In the genomic region with DNA sequence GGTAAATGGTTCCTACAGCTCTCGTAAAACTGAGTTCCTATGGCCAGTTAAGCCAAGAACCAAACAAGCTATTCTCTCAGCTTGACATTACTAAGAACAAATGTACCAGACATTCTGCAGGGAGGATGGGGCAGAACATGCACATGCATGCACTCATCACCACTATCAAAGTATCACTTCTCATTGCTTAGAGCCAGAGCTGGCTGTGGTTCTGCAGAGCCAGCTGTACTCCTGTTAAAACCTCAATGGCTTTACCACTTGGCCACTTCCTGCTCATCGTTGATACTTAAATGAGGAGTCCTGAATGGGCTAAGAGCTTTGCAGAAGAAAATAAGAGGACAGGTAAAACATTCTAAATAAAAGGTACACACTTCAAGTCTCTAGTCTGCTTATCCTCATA, we compare ENCODE assay signal across 17 mouse cellular contexts. TPM values are rescaled to one million over a fixed set of nuclear protein-coding genes. Genes with fewer than 3 reads are reported as not detected.
DNase-seq lines count a peak whose midpoint lies in the region; TF ChIP-seq lines count a peak whose summit lies in the region.
"Had no signal": no experiment of that assay in that cellular context is flagged by ENCODE, and none has a peak within 500 bp of the region (broad histone marks: within the 10 kb centered on the region; RNA-seq: fewer than 3 reads in every experiment).

No protein-coding gene starts in this region.

- in situ Hi-C loops in CH12.LX (cut with MboI; ENCODE audit: low pct_ligation_motif_present, low pct_unique_long_range_greater_than_20kb, low sequenced_read_pairs), result no loop called here

- H3K27me3 ChIP-seq in CH12.LX (replicated peaks), result no peaks in the 10 kb centered on the region
- H3K27me3 ChIP-seq in megakaryocyte, embryonic 14.5 days (replicated peaks), result no peaks in the 10 kb centered on the region
- H3K27me3 ChIP-seq: liver, embryonic 13.5 days; stomach, embryonic 15.5 days had no signal

- H3K4me1 ChIP-seq in CH12.LX (ENCODE audit: control insufficient read depth in 1 of 2, insufficient read depth in 2 of 2), result peaks cover 12 to 65% of the 10 kb centered on the region in 2 experiments
- peaks cover 40% of the 10 kb centered on the region for H3K4me1 ChIP-seq in megakaryocyte, embryonic 14.5 days
- H3K4me1 ChIP-seq: stomach, embryonic 15.5 days had no signal

- H3K79me2 ChIP-seq in CH12.LX (replicated peaks; ENCODE audit: control insufficient read depth, extremely low read depth, insufficient read depth, poor library complexity, severe bottlenecking), result peaks cover 29% of the 10 kb centered on the region

- 0 out of 2 replicates have a peak overlapping the region, but pooled peaks have one; percentile 13 for H3K27ac ChIP-seq in CH12.LX (ENCODE audit: insufficient read depth, low read depth)
- H3K27ac ChIP-seq: heart, adult 2 months; hindbrain, embryonic 14.5 days; liver, embryonic 13.5 days; stomach, embryonic 15.5 days had no signal

- H3K9ac ChIP-seq in CH12.LX (ENCODE audit: insufficient read depth, low read depth), result no peak overlapping the region
- H3K9ac ChIP-seq: hindbrain, embryonic 14.5 days; liver, embryonic 13.5 days; stomach, embryonic 15.5 days had no signal

- no peak overlapping the region for H3K4me3 ChIP-seq in CH12.LX (replicated peaks in 1 of 3; ENCODE audit: low read depth in 2 of 3, low read length in 2 of 3, poor library complexity in 1 of 3)
- H3K4me3 ChIP-seq in megakaryocyte, embryonic 14.5 days (replicated peaks), result peak overlapping the region; percentile 35
- H3K4me3 ChIP-seq: heart, adult 2 months; liver, embryonic 13.5 days; stomach, embryonic 15.5 days had no signal

- H3K9me3 ChIP-seq in CH12.LX (replicated peaks; ENCODE audit: low read length), result no peaks in the 10 kb centered on the region
- no peaks in the 10 kb centered on the region for H3K9me3 ChIP-seq in megakaryocyte, embryonic 14.5 days
- H3K9me3 ChIP-seq: liver, embryonic 13.5 days; stomach, embryonic 15.5 days had no signal

- TF ChIP-seq RAD21 in CH12.LX (IDR thresholded peaks at IDR 0.05; ENCODE audit: low read depth, low read length), result no peak

- no peak for TF ChIP-seq CTCF in CH12.LX (conservative IDR thresholded peaks at IDR 0.05 in 1 of 2, IDR thresholded peaks at IDR 0.05 in 1 of 2; ENCODE audit: low read depth in 2 of 2, low read length in 2 of 2)

- H3K36me3 ChIP-seq in CH12.LX (replicated peaks in 1 of 2; ENCODE audit: control insufficient read depth in 1 of 2, insufficient read depth in 1 of 2, low read length in 1 of 2), result peaks cover 2 to 13% of the 10 kb centered on the region in 2 experiments
- H3K36me3 ChIP-seq in megakaryocyte, embryonic 14.5 days (replicated peaks; ENCODE audit: low read length), result peaks cover 13% of the 10 kb centered on the region
- H3K36me3 ChIP-seq: stomach, embryonic 15.5 days had no signal

- dilution Hi-C loops in CH12.LX (cut with MboI; ENCODE audit: extremely low pct_ligation_motif_present, extremely low pct_unique_long_range_greater_than_20kb, low sequenced_read_pairs), result no loop called here

- 0 out of 2 replicates have a peak overlapping the region, but pooled peaks have one; percentile 1 for H3K4me2 ChIP-seq in CH12.LX (ENCODE audit: insufficient read depth, low read depth, poor library complexity, severe bottlenecking)
- H3K4me2 ChIP-seq: hindbrain, embryonic 14.5 days; liver, embryonic 13.5 days; midbrain, embryonic 11.5 days; stomach, embryonic 15.5 days had no signal

- peak; percentile 80 for TF ChIP-seq EP300 in CH12.LX (IDR thresholded peaks at IDR 0.05; ENCODE audit: low read length)

- peak; percentile 49 to 62 for DNase-seq in B cell, adult 2 months
- peak; percentile 76 for DNase-seq in CH12.LX (ENCODE audit: extremely low read depth)
- peak; percentile 34 to 38 for DNase-seq in thymus, postnatal 10 days (ENCODE audit: low spot score in 2 of 2)
- DNase-seq in testis, postnatal 14 days (ENCODE audit: low spot score), result no peak
- DNase-seq in lung, postnatal 4 days, result no peak
- no peak for DNase-seq in right cerebral cortex, adult 18-20 months
- DNase-seq: adrenal gland, adult 8-10 months; cerebellum, adult 18-20 months; heart, adult 2 months; heart, postnatal 14 days; kidney, adult 18-20 months; kidney, postnatal 25 days; liver, embryonic 13.5 days had no signal

- TF ChIP-seq POLR2A in CH12.LX (IDR thresholded peaks at IDR 0.05; ENCODE audit: low read depth, low read length), result no peak

TF ChIP-seq in CH12.LX, 34 proteins besides CTCF, POLR2A, EP300 and RAD21:
- TF ChIP-seq USF1 (IDR thresholded peaks at IDR 0.05; ENCODE audit: low read depth, low read length), result no peak
- peak; percentile 51; the same call in 1 of the 2 replicates for TF ChIP-seq TCF12 (IDR thresholded peaks at IDR 0.05; ENCODE audit: low read depth, low read length)
- TF ChIP-seq RCOR1 (conservative IDR thresholded peaks at IDR 0.05; ENCODE audit: low read depth, low read length), result no peak
- TF ChIP-seq BHLHE40 (IDR thresholded peaks at IDR 0.05; ENCODE audit: low read depth, low read length), result peak; percentile 76
- peak; percentile 41; the same call in 1 of the 2 replicates for TF ChIP-seq MEF2A (IDR thresholded peaks at IDR 0.05; ENCODE audit: borderline replicate concordance, low read depth, low read length)
- TF ChIP-seq POLR2AphosphoS2 (IDR thresholded peaks at IDR 0.05; ENCODE audit: low read depth, low read length), result no peak
- peak; percentile 76 for TF ChIP-seq ETS1 (conservative IDR thresholded peaks at IDR 0.05; ENCODE audit: low read depth, low read length)
- TF ChIP-seq MXI1 (IDR thresholded peaks at IDR 0.05; ENCODE audit: low read depth, low read length), result 0 out of 2 replicates have a peak, but pooled peaks have one; percentile 19
- no peak for TF ChIP-seq UBTF (IDR thresholded peaks at IDR 0.05; ENCODE audit: low read depth, low read length)
- TF ChIP-seq ELF1 (IDR thresholded peaks at IDR 0.05; ENCODE audit: low read depth, low read length), result peak; percentile 51; the same call in 1 of the 2 replicates
- TF ChIP-seq ZKSCAN1 (IDR thresholded peaks at IDR 0.05; ENCODE audit: borderline replicate concordance, low read depth, low read length), result no peak
- TF ChIP-seq SIN3A (IDR thresholded peaks at IDR 0.05; ENCODE audit: low read length), result no peak
- TF ChIP-seq CHD1 (IDR thresholded peaks at IDR 0.05; ENCODE audit: low read depth, low read length), result peak; percentile 58; the same call in 1 of the 2 replicates
- no peak for TF ChIP-seq TBP (conservative IDR thresholded peaks at IDR 0.05; ENCODE audit: low read depth, low read length)
- TF ChIP-seq IRF4 (IDR thresholded peaks at IDR 0.05; ENCODE audit: low read depth, low read length), result peak; percentile 72
- TF ChIP-seq MAZ (IDR thresholded peaks at IDR 0.05; ENCODE audit: low read depth, low read length), result no peak
- TF ChIP-seq SMC3 (IDR thresholded peaks at IDR 0.05; ENCODE audit: low read depth, low read length), result no peak

RNA-seq across cellular contexts. Expression of gene Tcf12, which starts 14.6 kb away (rescaled TPM):
- total RNA-seq in CH12.LX (2012; rRNA removed) (42.3 and 43.5 TPM in 2 replicates), CH12.LX (2014; rRNA removed) (41.7 and 49.5 TPM in 2 replicates)
- 34.0 and 41.4 TPM in 2 replicates for polyA plus RNA-seq in CH12.LX (2012; ENCODE audit: insufficient read length, low read depth)
- polyA plus RNA-seq in megakaryocyte, embryonic 14.5 days (2012; ENCODE audit: insufficient read depth, low replicate concordance), result 2.3 and 6.1 TPM in 2 replicates

Comparison
In these comparisons a context has a peak if more than half of its experiments do, and no peak if none do; other contexts are left out.
1. DNase-seq: peak in B cell, adult 2 months (2 of 2), CH12.LX (single experiment) and thymus, postnatal 10 days (2 of 2); none in testis, postnatal 14 days (single experiment), lung, postnatal 4 days (0 of 2) and right cerebral cortex, adult 18-20 months (single experiment).